Mouse (Mus musculus): ENCODE results near the gene Rbfox2.

- TF ChIP-seq POLR2A (IDR thresholded peaks at IDR 0.05; ENCODE audit: low read depth, low read length): no peak
- TF ChIP-seq CTCF (IDR thresholded peaks at IDR 0.05; ENCODE audit: extremely low read depth, insufficient read length, insufficient replicate concordance, low read depth, low read length): no peak
Measured at GRCm38 (mm10) chr15:77192154-77192935, 114.5 kb downstream of the Rbfox2 start.

Measured in small intestine, adult 2 months (tissue).